Mouse (Mus musculus): Measurements from ENCODE around the gene Kcna5. TPM values are rescaled to one million over a fixed set of nuclear protein-coding genes. Genes with fewer than 3 reads are reported as not detected.

Gene Kcna5
- total and polyA plus RNA-seq, 2 experiments from 2014 or later = 9.2 to 27.6 TPM

DNA sequence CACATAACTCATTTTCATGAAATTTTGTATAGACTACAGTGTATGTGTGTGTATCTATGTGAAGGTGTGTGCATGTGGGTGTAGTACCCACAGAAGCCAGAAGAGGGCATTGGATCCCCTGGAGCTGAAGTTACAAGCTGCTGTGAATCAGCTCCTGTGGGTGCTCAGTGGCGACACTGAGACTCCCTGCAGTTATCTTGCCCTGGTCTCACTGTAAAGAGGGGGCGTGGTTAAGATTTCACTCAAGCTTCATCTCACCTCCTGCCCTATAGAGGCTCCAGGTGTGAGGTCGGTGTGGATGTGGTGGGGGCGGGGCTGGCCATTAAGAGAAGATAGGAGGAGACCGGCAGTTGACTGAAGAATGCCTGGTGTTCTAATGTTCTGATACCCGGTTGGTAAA is 34.2 kb downstream of the Kcna5 start:
- Histone ChIP-seq H3K36me3 (replicated peaks; ENCODE audit: control insufficient read depth, insufficient read depth, low read length) (no peaks in the 10 kb centered on the region), H3K4me3 (ENCODE audit: low read depth, low read length) (no peak overlapping the region), H3K9ac (replicated peaks; ENCODE audit: low read depth, low read length) (no peak overlapping the region), H3K27ac (ENCODE audit: low read depth) (no peak overlapping the region), H3K4me2 (ENCODE audit: low read depth, low read length) (no peak overlapping the region), H3K9me3 (replicated peaks; ENCODE audit: control insufficient read depth, low read length) (no peaks in the 10 kb centered on the region), H3K4me1 (ENCODE audit: control insufficient read depth, insufficient read depth) (no peaks in the 10 kb centered on the region), H3K27me3 (ENCODE audit: control insufficient read depth, insufficient read depth, low read length) (no peaks in the 10 kb centered on the region; the same call in 1 of the 2 replicates)
- 86% methylated on average over 6 of the region's 6 CpGs for WGBS
- TF ChIP-seq CTCF (IDR thresholded peaks at IDR 0.05; ENCODE audit: low read depth) (0 out of 2 replicates have a peak, but pooled peaks have one; percentile 15), EP300 (IDR thresholded peaks at IDR 0.05; ENCODE audit: low read depth) (no peak)
- DNase-seq (ENCODE audit: low spot score) (no peak), ATAC-seq (ENCODE audit: insufficient read depth, low read depth) (no peak)

DNA sequence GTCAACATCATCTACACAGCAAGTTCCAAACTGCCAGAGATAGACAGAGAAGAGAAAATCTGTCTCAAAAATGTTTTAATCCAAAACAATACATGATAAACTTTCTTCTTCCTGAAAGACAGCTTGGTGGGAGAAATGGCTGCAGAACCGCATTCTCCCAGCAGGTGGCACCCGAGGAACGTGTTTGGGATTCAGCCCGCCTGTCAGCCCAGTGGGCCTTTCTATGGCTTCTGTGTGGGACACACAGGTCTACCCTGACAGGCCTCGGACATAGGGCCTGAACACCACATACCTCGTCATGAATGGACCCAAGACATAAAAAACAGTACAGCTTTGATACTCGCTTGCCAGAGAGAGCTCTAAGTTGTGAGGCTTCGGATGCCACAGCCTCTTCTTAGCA is 35.1 kb downstream of the Kcna5 start:
- Histone ChIP-seq H3K9ac (replicated peaks; ENCODE audit: low read depth, low read length) (no peak overlapping the region), H3K36me3 (replicated peaks; ENCODE audit: control insufficient read depth, insufficient read depth, low read length) (no peaks in the 10 kb centered on the region), H3K9me3 (replicated peaks; ENCODE audit: control insufficient read depth, low read length) (no peaks in the 10 kb centered on the region), H3K4me1 (ENCODE audit: control insufficient read depth, insufficient read depth) (no peaks in the 10 kb centered on the region), H3K27me3 (ENCODE audit: control insufficient read depth, insufficient read depth, low read length) (no peaks in the 10 kb centered on the region), H3K4me3 (ENCODE audit: low read depth, low read length) (no peak overlapping the region), H3K27ac (ENCODE audit: low read depth) (no peak overlapping the region), H3K4me2 (ENCODE audit: low read depth, low read length) (no peak overlapping the region)
- TF ChIP-seq EP300 (IDR thresholded peaks at IDR 0.05; ENCODE audit: low read depth) (no peak), CTCF (IDR thresholded peaks at IDR 0.05; ENCODE audit: low read depth) (peak; percentile 91)
- ATAC-seq (ENCODE audit: insufficient read depth, low read depth) = peak; percentile 61; the same call in 1 of the 2 replicates
- peak; percentile 29 for DNase-seq (ENCODE audit: low spot score)
- 10% methylated on average over 8 of the region's 8 CpGs for WGBS

DNA sequence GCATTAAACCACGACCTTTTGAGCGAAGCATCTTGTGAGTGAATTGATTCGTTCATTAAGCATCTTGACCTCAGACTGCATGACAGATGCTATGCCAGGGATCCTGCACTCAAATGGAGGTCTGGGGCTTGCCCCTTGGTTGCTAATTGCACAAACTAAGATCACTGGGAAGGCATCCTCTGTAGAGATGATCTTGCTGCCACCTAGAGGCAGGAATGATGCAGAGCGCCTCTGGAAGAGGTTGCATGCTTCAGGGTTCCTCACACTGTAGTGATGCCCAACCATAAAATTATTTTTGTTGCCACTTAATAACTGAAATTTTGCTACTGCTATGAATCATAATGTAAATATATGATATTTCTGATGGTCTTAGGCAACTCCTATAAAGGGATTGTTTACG is 37.3 kb downstream of the Kcna5 start:
- ATAC-seq (ENCODE audit: insufficient read depth, low read depth) = no peak
- Histone ChIP-seq H3K27ac (ENCODE audit: low read depth) (no peak overlapping the region), H3K4me1 (ENCODE audit: control insufficient read depth, insufficient read depth) (no peaks in the 10 kb centered on the region), H3K27me3 (ENCODE audit: control insufficient read depth, insufficient read depth, low read length) (no peaks in the 10 kb centered on the region), H3K36me3 (replicated peaks; ENCODE audit: control insufficient read depth, insufficient read depth, low read length) (no peaks in the 10 kb centered on the region), H3K4me2 (ENCODE audit: low read depth, low read length) (no peak overlapping the region), H3K9me3 (replicated peaks; ENCODE audit: control insufficient read depth, low read length) (no peaks in the 10 kb centered on the region), H3K9ac (replicated peaks; ENCODE audit: low read depth, low read length) (no peak overlapping the region), H3K4me3 (ENCODE audit: low read depth, low read length) (no peak overlapping the region)
- WGBS = 62% methylated on average over 5 of the region's 5 CpGs
- DNase-seq (ENCODE audit: low spot score) = peak; percentile 26
- TF ChIP-seq EP300 (IDR thresholded peaks at IDR 0.05; ENCODE audit: low read depth) = no peak
- peak; percentile 87 for TF ChIP-seq CTCF (IDR thresholded peaks at IDR 0.05; ENCODE audit: low read depth)

DNA sequence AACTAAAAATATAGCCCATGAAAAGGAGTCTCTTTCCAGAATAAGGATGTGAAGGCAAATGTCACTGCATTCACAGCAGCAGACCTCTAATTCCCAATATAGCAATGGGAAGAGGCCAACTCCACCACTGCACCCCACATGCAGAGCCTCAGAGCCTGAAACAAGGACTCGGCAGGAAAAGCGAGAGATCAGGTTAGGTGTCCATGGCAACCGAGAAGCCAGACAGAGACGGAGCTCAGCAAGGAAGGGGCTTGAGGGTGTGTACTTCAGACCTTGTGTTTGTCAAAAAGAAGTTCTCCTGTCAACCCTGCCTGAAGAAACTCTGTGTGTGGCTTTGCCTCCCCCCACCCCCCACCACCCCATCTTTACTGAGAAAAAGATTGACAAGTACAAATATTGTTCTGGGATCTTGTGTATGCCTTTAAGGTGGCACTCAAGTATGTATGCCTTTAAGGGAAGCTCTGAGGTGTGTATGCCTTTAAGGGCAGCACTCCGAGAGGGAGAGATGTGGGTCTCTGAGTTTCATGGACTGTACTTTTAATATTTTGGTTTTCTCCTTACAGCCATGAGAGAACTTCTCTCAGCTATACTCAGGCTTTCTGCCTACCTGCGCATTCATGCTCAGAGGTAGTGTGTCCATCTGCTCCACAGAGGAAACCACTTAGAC is 37.9 kb downstream of the Kcna5 start:
- H3K36me3 ChIP-seq (replicated peaks; ENCODE audit: control insufficient read depth, insufficient read depth, low read length) = no peaks in the 10 kb centered on the region
- H3K27me3 ChIP-seq (ENCODE audit: control insufficient read depth, insufficient read depth, low read length) = no peaks in the 10 kb centered on the region
- H3K4me2 ChIP-seq (ENCODE audit: low read depth, low read length) = no peak overlapping the region
- TF ChIP-seq EP300 (IDR thresholded peaks at IDR 0.05; ENCODE audit: low read depth) (no peak), CTCF (IDR thresholded peaks at IDR 0.05; ENCODE audit: low read depth) (no peak)
- no peaks in the 10 kb centered on the region for H3K9me3 ChIP-seq (replicated peaks; ENCODE audit: control insufficient read depth, low read length)
- 47% methylated on average over 6 of the region's 6 CpGs for WGBS
- no peaks in the 10 kb centered on the region for H3K4me1 ChIP-seq (ENCODE audit: control insufficient read depth, insufficient read depth)
- DNase-seq (ENCODE audit: low spot score) (no peak), ATAC-seq (ENCODE audit: insufficient read depth, low read depth) (no peak)
- no peak overlapping the region for H3K4me3 ChIP-seq (ENCODE audit: low read depth, low read length)
- no peak overlapping the region for H3K9ac ChIP-seq (replicated peaks; ENCODE audit: low read depth, low read length)
- no peak overlapping the region for H3K27ac ChIP-seq (ENCODE audit: low read depth)

DNA sequence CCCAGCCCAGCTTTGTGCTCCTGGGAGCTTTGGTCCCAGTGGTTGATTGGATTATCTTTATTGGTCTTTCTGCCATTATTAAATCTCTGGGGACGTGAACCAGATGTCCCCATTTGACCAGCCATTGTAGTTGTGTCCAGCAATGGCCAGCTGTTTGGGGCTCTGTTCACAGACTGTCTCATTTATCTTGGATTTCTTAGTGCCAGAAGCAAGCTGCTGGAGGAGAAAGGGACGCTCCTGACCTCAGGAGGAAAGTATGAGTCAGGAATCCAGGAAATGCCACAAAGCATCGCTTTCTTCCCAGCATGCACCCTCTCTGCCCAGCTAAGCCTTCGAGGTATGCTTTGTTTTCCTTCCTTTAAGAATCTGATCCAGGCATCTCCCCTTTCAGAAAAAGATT is 48.1 kb downstream of the Kcna5 start:
- Histone ChIP-seq H3K9ac (replicated peaks; ENCODE audit: low read depth, low read length) (no peak overlapping the region), H3K9me3 (replicated peaks; ENCODE audit: control insufficient read depth, low read length) (no peaks in the 10 kb centered on the region), H3K4me1 (ENCODE audit: control insufficient read depth, insufficient read depth) (no peaks in the 10 kb centered on the region), H3K4me3 (ENCODE audit: low read depth, low read length) (no peak overlapping the region), H3K27me3 (ENCODE audit: control insufficient read depth, insufficient read depth, low read length) (no peaks in the 10 kb centered on the region), H3K36me3 (replicated peaks; ENCODE audit: control insufficient read depth, insufficient read depth, low read length) (no peaks in the 10 kb centered on the region), H3K27ac (ENCODE audit: low read depth) (no peak overlapping the region), H3K4me2 (ENCODE audit: low read depth, low read length) (no peak overlapping the region)
- TF ChIP-seq CTCF (IDR thresholded peaks at IDR 0.05; ENCODE audit: low read depth) (no peak), EP300 (IDR thresholded peaks at IDR 0.05; ENCODE audit: low read depth) (no peak)
- 32% methylated on average over 4 of the region's 4 CpGs for WGBS
- peak; percentile 20 for DNase-seq (ENCODE audit: low spot score)
- ATAC-seq (ENCODE audit: insufficient read depth, low read depth) = no peak

DNA sequence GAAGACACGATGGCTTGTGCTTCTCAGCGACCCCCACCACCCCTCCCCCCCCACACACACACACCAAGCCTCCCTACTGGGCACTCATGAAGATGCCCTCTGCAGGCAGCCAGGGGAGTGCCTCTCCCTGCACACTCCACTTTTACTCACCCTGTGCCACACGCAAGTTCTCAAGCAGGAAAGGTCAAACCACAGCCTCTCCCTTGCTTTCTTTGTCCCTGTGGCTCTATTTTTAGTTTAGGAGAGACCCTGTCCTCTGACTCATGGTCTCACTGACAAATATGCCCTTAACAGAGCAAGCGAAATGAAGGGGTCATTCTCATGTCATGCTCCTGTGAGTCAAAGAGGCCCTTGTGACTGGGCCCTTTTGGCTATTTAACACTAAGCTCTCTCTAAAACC is 50.3 kb downstream of the Kcna5 start:
- no peak overlapping the region for H3K4me2 ChIP-seq (ENCODE audit: low read depth, low read length)
- no peaks in the 10 kb centered on the region for H3K4me1 ChIP-seq (ENCODE audit: control insufficient read depth, insufficient read depth)
- DNase-seq (ENCODE audit: low spot score) (peak; percentile 12), ATAC-seq (ENCODE audit: insufficient read depth, low read depth) (peak; percentile 36; the same call in 1 of the 2 replicates)
- no peak overlapping the region for H3K27ac ChIP-seq (ENCODE audit: low read depth)
- no peaks in the 10 kb centered on the region for H3K36me3 ChIP-seq (replicated peaks; ENCODE audit: control insufficient read depth, insufficient read depth, low read length)
- no peak overlapping the region for H3K4me3 ChIP-seq (ENCODE audit: low read depth, low read length)
- no peak for TF ChIP-seq EP300 (IDR thresholded peaks at IDR 0.05; ENCODE audit: low read depth)
- TF ChIP-seq CTCF (IDR thresholded peaks at IDR 0.05; ENCODE audit: low read depth) = no peak
- H3K9ac ChIP-seq (replicated peaks; ENCODE audit: low read depth, low read length) = no peak overlapping the region
- no peaks in the 10 kb centered on the region for H3K9me3 ChIP-seq (replicated peaks; ENCODE audit: control insufficient read depth, low read length)
- 24% methylated on average over 4 of the region's 4 CpGs for WGBS
- H3K27me3 ChIP-seq (ENCODE audit: control insufficient read depth, insufficient read depth, low read length) = no peaks in the 10 kb centered on the region
